Mouse (Mus musculus): ENCODE results near the gene Bbs9.

DNA sequence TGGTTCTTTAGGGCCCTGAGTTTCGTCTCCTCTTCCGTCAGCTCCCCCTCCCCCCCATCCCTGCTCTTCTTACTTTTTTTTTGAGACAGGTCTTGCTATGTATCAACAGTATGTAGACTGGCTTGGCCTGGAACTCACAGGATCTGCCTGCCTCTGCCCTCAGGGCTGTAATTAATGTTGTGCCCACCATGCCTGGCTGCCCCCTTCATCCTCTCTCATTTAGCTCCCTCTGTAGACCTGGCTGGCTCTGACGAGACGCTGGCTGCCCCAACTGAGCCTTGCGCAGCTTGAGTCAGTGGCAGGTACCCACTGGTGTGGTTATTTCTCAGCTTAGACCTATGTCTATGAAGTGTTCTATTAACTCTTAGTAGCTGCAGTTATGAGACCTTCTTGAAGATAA, 28.1 kb downstream of the Bbs9 start:
- TF ChIP-seq ZNF384 (IDR thresholded peaks at IDR 0.05; ENCODE audit: low read depth, low read length) (no peak), ZC3H11A (IDR thresholded peaks at IDR 0.05; ENCODE audit: borderline replicate concordance, low read depth, low read length) (no peak)

Measured in ES-E14 (cell line).